Mouse (Mus musculus): ENCODE results near the gene Il15ra.

DNA sequence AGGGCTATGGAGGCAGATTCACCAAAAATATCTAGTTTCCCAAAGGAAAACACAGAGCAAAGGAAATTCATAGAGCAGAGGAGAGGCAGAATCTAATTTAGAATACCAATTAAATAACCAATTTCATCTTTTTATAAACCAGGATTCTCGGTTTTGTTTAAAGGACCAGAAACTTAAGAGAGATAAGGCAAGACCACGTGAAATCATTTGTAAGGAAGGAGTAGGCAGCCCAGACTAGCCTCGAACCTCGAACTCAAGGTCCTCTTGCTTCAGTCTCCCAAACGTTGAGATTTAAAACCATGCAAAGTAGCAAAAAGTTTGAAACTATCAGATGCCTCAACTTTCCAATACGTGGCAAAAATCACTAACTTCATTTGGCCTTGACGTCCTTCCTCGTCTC, 71.3 kb downstream of the Il15ra start:
- TF ChIP-seq POLR2A (IDR thresholded peaks at IDR 0.05; ENCODE audit: low read depth, low read length) (no peak), CTCF (IDR thresholded peaks at IDR 0.05; ENCODE audit: extremely low read depth, insufficient read depth, insufficient read length, insufficient replicate concordance) (no peak)

All from spleen, adult 2 months (tissue).